Mouse (Mus musculus) hindbrain, embryonic 14.5 days (tissue): ENCODE results near the gene Gas2. TPM values are rescaled to one million over a fixed set of nuclear protein-coding genes. Genes with fewer than 3 reads are reported as not detected.

Experiments used
- ATAC-seq: fragments of 200-750 bp; cut with Nextera tagmentation; 2 replicates; pipeline ENCODE4 v1.8.0; 2017; ENCODE audit warnings: moderate number of reproducible peaks, mild to moderate bottlenecking, moderate TSS enrichment, moderate library complexity; ENCODE audit not compliant: low FRiP score
- DNase-seq: peaks from one replicate; pipeline ENCODE4 v3.0.0-alpha.2; 2015; ENCODE audit warnings: low spot score
- H3K27ac ChIP-seq: fragments of 300-500 bp; sonication (generic); 2 replicates; pipeline ENCODE4 v1.5.1; 2014; ENCODE audit warnings: mild to moderate bottlenecking, moderate library complexity
- H3K27me3 ChIP-seq: fragments of 300-500 bp; sonication (generic); 2 replicates; pipeline ENCODE4 v1.6.1; 2014; ENCODE audit warnings: mild to moderate bottlenecking, low read length, mixed read lengths; ENCODE audit not compliant: control insufficient read depth, insufficient read depth
- H3K36me3 ChIP-seq: fragments of 300-500 bp; sonication (generic); replicated peaks from 2 replicates; pipeline ENCODE4 v1.6.1; 2014; ENCODE audit not compliant: control insufficient read depth, insufficient read depth
- H3K4me1 ChIP-seq: fragments of 300-500 bp; sonication (generic); replicated peaks from 2 replicates; pipeline ENCODE4 v1.6.1; 2014; ENCODE audit warnings: antibody characterized with exemption, low read length, mixed read lengths; ENCODE audit not compliant: control insufficient read depth, insufficient read depth
- H3K4me2 ChIP-seq: fragments of 300-500 bp; sonication (generic); replicated peaks from 2 replicates; pipeline ENCODE4 v1.6.1; 2014; ENCODE audit warnings: mild to moderate bottlenecking, moderate library complexity
- H3K4me3 ChIP-seq: fragments of 300-500 bp; sonication (generic); replicated peaks from 2 replicates; pipeline ENCODE4 v1.5.1; 2014; ENCODE audit warnings: mild to moderate bottlenecking, low read length
- H3K9ac ChIP-seq: fragments of 300-500 bp; sonication (generic); 2 replicates; pipeline ENCODE4 v1.6.1; 2014
- H3K9me3 ChIP-seq: fragments of 300-500 bp; sonication (generic); 2 replicates; pipeline ENCODE4 v1.6.1; 2016; ENCODE audit warnings: low read length; ENCODE audit not compliant: control insufficient read depth
- WGBS: fragments of 180-500 bp; shearing (Covaris S2); extraction: QIAGEN DNeasy Blood & Tissue Kit; methylation state at CpG from one replicate; pipeline ENCODE4 v1.1.7; 2014; 5-methylcytosine and 5-hydroxymethylcytosine counted together
- polyA plus RNA-seq: library from polyadenylated mRNA; unstranded; fragments of >200 nt; fragmentation: Nextera tagmentation; extraction: Ambion mirVana; gene quantifications from 2 replicates; pipeline ENCODE4 v1.2.1, GENCODE M21; 2014

Gas2 gene
- polyA plus RNA-seq, 1 experiment from 2014 or later: 14.3 TPM

GRCm38 (mm10) chr7:51878730-51879129 lies 16.9 kb downstream of the Gas2 start:
- H3K4me2 ChIP-seq: peak overlapping the region; percentile 93
- no peaks in the 10 kb centered on the region for H3K9me3 ChIP-seq
- peak overlapping the region; percentile 92 for H3K9ac ChIP-seq
- peak; percentile 28 for DNase-seq
- no peaks in the 10 kb centered on the region for H3K27me3 ChIP-seq
- WGBS: 2% methylated on average over 8 of the region's 8 CpGs
- H3K4me1 ChIP-seq: peaks cover 9% of the 10 kb centered on the region
- H3K4me3 ChIP-seq: peak overlapping the region; percentile 53
- peak overlapping the region; percentile 92 for H3K27ac ChIP-seq
- no peak for ATAC-seq
- H3K36me3 ChIP-seq: no peaks in the 10 kb centered on the region

- peak; percentile 75 for DNase-seq
- Histone ChIP-seq H3K27me3 (no peaks in the 10 kb centered on the region), H3K36me3 (no peaks in the 10 kb centered on the region), H3K4me2 (peak overlapping the region; percentile 93), H3K9me3 (no peaks in the 10 kb centered on the region), H3K27ac (peak overlapping the region; percentile 92), H3K9ac (peak overlapping the region; percentile 92), H3K4me3 (peak overlapping the region; percentile 53), H3K4me1 (peaks cover 9% of the 10 kb centered on the region)
- under 1% methylated on average over 17 of the region's 17 CpGs for whole genome bisulfite sequencing
- peak; percentile 94 for ATAC-seq
Measured at GRCm38 (mm10) chr7:51879136-51879723, 17.4 kb downstream of the Gas2 start.

- H3K4me1 ChIP-seq: peaks cover 9% of the 10 kb centered on the region
- H3K9ac ChIP-seq: no peak overlapping the region
- no peak overlapping the region for H3K27ac ChIP-seq
- H3K36me3 ChIP-seq: no peaks in the 10 kb centered on the region
- no peaks in the 10 kb centered on the region for H3K27me3 ChIP-seq
- DNase-seq (no peak), ATAC-seq (no peak)
- H3K9me3 ChIP-seq: no peaks in the 10 kb centered on the region
- H3K4me2 ChIP-seq: peak overlapping the region; percentile 93
- H3K4me3 ChIP-seq: no peak overlapping the region
- 85% methylated on average over 4 of the region's 4 CpGs for WGBS
Measured at GRCm38 (mm10) chr7:51880121-51880520, 18.3 kb downstream of the Gas2 start.

GRCm38 (mm10) chr7:51885345-51885744 lies 23.5 kb downstream of the Gas2 start:
- no peak overlapping the region for H3K4me2 ChIP-seq
- WGBS: 59% methylated on average over 3 of the region's 3 CpGs
- H3K4me1 ChIP-seq: no peaks in the 10 kb centered on the region; the same call in 1 of the 2 replicates
- H3K9ac ChIP-seq: no peak overlapping the region
- H3K27me3 ChIP-seq: no peaks in the 10 kb centered on the region
- H3K36me3 ChIP-seq: no peaks in the 10 kb centered on the region
- H3K27ac ChIP-seq: no peak overlapping the region
- no peak for ATAC-seq
- no peak overlapping the region for H3K4me3 ChIP-seq
- DNase-seq: no peak
- H3K9me3 ChIP-seq: no peaks in the 10 kb centered on the region

- WGBS: 79% methylated on average over 11 of the region's 11 CpGs
- no peak overlapping the region for H3K27ac ChIP-seq
- H3K4me2 ChIP-seq: no peak overlapping the region
- DNase-seq (no peak), ATAC-seq (no peak)
- H3K36me3 ChIP-seq: no peaks in the 10 kb centered on the region
- H3K9me3 ChIP-seq: no peaks in the 10 kb centered on the region
- no peak overlapping the region for H3K9ac ChIP-seq
- no peak overlapping the region for H3K4me3 ChIP-seq
- no peaks in the 10 kb centered on the region for H3K4me1 ChIP-seq
- no peaks in the 10 kb centered on the region for H3K27me3 ChIP-seq
Measured at GRCm38 (mm10) chr7:51887678-51888567, 26.1 kb downstream of the Gas2 start.

GRCm38 (mm10) chr7:51889601-51890000 lies 27.8 kb downstream of the Gas2 start:
- 96% methylated on average over 7 of the region's 7 CpGs for whole genome bisulfite sequencing
- DNase-seq (no peak), ATAC-seq (no peak)
- Histone ChIP-seq H3K9me3 (no peaks in the 10 kb centered on the region), H3K36me3 (no peaks in the 10 kb centered on the region), H3K9ac (no peak overlapping the region), H3K4me2 (no peak overlapping the region), H3K27me3 (no peaks in the 10 kb centered on the region), H3K4me3 (no peak overlapping the region), H3K4me1 (no peaks in the 10 kb centered on the region), H3K27ac (no peak overlapping the region)

- no peak overlapping the region for H3K4me2 ChIP-seq
- no peak overlapping the region for H3K4me3 ChIP-seq
- WGBS: 90% methylated on average over 1 of the region's 1 CpGs
- H3K27ac ChIP-seq: no peak overlapping the region
- no peaks in the 10 kb centered on the region for H3K36me3 ChIP-seq
- no peak for ATAC-seq
- H3K27me3 ChIP-seq: no peaks in the 10 kb centered on the region
- H3K9ac ChIP-seq: no peak overlapping the region
- no peaks in the 10 kb centered on the region for H3K4me1 ChIP-seq
- no peaks in the 10 kb centered on the region for H3K9me3 ChIP-seq
- no peak for DNase-seq
Measured at GRCm38 (mm10) chr7:51892224-51892965, 30.6 kb downstream of the Gas2 start.

GRCm38 (mm10) chr7:51893008-51893407 lies 31.2 kb downstream of the Gas2 start:
- H3K27ac ChIP-seq: no peak overlapping the region
- 94% methylated on average over 4 of the region's 4 CpGs for WGBS
- H3K4me2 ChIP-seq: no peak overlapping the region
- H3K9ac ChIP-seq: no peak overlapping the region
- ATAC-seq: no peak
- no peaks in the 10 kb centered on the region for H3K4me1 ChIP-seq
- no peaks in the 10 kb centered on the region for H3K36me3 ChIP-seq
- H3K27me3 ChIP-seq: no peaks in the 10 kb centered on the region
- H3K4me3 ChIP-seq: no peak overlapping the region
- no peak for DNase-seq
- no peaks in the 10 kb centered on the region for H3K9me3 ChIP-seq

- Histone ChIP-seq H3K4me1 (no peaks in the 10 kb centered on the region), H3K36me3 (no peaks in the 10 kb centered on the region), H3K27ac (no peak overlapping the region), H3K4me3 (no peak overlapping the region), H3K27me3 (no peaks in the 10 kb centered on the region), H3K9ac (no peak overlapping the region), H3K9me3 (no peaks in the 10 kb centered on the region), H3K4me2 (no peak overlapping the region)
- no peak for DNase-seq
- 84% methylated on average over 4 of the region's 4 CpGs for WGBS
- no peak for ATAC-seq
Measured at GRCm38 (mm10) chr7:51894133-51894801, 32.5 kb downstream of the Gas2 start.
